Mouse (Mus musculus) left cerebral cortex, adult 2 months (tissue): Measurements from ENCODE around the gene Drd4. TPM values are rescaled to one million over a fixed set of nuclear protein-coding genes. Genes with fewer than 3 reads are reported as not detected.

Experiments
- DNase-seq, 2 experiments: peaks; one replicate each; pipeline ENCODE4 v3.0.0; 2021 to 2022; ENCODE audit warnings: low spot score in 2 of 2, mixed read lengths in 1 of 2; ENCODE audit errors: extremely low spot score in 1 of 2
- H3K27ac ChIP-seq: fragments of 200-600 bp; 2 replicates; pipeline ENCODE4 v1.8.1; 2022
- H3K4me3 ChIP-seq: fragments of 200-600 bp; 2 replicates; pipeline ENCODE4 v1.8.1; 2022
- CTCF ChIP-seq: fragments of 200-600 bp; IDR thresholded peaks from 2 replicates; pipeline ENCODE4 v1.8.1; 2022; ENCODE audit warnings: antibody characterized with exemption, mild to moderate bottlenecking, moderate library complexity
- intact Hi-C: fragments of 180-260 bp; cut with DNase I; formaldehyde crosslinking; loops from one replicate; pipeline ENCODE4 v1.15.1; 2025
- total RNA-seq, 2 experiments: library from RNA; stranded (reverse); gene quantifications; 2 replicates each; pipeline ENCODE4 v1.2.3; 2021

Gene Drd4
- total RNA-seq, 2 experiments from 2014 or later: 0.27 to 0.44 TPM

- TF ChIP-seq CTCF: no peak
- no peak overlapping the region for H3K4me3 ChIP-seq
- intact Hi-C loops: no loop called here
- no peak overlapping the region for H3K27ac ChIP-seq
- DNase-seq: no peak
Observed at GRCm38 (mm10) chr7:141270631-141271030, 21.2 kb upstream of the Drd4 start.

DNA sequence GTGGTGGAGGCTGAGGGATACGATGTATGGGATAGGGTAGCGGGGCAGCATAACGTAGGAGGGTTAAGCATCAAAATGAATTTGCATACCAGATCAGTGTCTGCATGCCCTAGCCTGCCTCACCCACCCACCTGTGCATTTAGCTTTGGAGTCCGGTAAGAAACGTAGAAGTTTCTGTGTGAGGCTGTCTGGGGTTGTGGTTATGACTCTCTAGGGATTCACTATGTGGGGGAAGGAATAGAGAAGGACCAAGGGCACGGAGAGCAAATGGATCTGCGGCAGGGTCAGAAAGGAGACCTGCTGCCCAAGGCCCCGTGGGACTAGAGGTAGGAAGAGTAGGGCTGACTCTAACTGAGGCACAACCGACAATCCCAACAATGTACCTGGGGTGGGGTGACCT is 16.4 kb upstream of the Drd4 start:
- TF ChIP-seq CTCF: no peak
- no peak overlapping the region for H3K27ac ChIP-seq
- DNase-seq: no peak
- intact Hi-C loops: no loop called here
- no peak overlapping the region for H3K4me3 ChIP-seq

DNA sequence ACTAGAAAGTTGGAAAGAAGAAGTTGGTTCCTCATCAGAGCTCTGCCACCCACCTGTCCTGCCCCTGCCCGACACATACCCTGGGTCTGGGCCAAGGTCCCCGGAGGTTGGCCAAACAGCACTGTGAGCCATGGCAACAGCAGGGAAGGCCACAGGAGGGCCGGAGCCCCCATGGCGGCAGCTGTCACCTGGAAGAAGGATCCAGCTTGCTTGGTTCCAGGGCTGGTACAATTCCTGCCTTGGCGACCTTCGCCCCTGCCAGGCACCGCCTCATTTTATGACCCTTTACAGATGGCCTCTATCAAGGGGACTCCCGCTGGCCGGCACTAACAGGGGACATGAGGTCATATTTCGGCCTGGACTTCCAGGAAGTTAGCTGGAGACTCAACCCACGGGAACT is 15.3 kb upstream of the Drd4 start, which contains the start of gene Cdhr5:
TSS of gene Cdhr5 (minus strand) at position 241 of the 400 bp plus-strand sequence.
- DNase-seq: no peak
- no peak for TF ChIP-seq CTCF
- Histone ChIP-seq H3K4me3 (no peak within 1 kb of the TSS), H3K27ac (no peak within 1 kb of the TSS)
- intact Hi-C loops: no loop called here

GRCm38 (mm10) chr7:141277701-141278678 is 13.8 kb upstream of the Drd4 start:
- no peak overlapping the region for H3K4me3 ChIP-seq
- H3K27ac ChIP-seq: no peak overlapping the region
- no peak for TF ChIP-seq CTCF

DNA sequence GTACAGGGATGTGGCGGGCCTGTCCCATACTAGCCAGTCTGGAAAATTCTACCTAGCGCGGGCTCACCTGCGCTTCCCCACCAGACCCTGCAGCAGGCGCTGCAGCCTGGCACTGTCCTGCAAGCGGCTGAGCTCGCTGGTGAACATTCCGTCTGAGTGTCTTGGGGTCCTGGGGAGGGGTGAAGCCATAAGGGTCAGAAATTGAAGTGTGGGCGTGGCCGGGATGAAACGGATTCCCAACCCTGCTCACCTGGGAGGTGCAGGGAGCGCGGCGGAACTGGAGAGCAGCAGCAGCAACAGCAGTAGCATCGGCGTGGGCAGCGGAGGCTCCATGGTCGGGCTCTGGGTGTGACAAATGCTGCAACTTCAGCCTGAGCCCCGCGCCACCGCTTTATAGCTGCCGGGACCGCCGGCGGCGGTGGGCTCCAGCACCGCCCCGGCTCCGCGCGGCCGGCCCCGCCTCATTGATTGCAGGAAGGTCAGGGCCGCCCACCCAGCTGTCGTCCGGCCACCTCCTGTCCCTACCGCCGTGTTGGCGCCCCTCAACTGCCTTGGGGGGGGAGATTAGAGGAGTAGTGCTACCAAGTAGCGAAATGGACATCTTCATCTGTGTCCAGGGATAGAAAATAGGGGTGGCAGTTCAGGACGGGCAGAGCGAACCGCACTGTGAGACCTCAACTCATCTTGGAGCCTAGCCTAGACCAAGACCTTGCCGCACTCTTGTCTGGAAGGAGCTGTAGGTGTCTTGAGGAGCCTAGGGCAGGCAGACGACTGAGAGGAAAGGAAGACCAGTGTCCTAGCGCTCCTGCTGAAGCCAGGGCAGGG is 12.8 kb upstream of the Drd4 start, which contains the start of gene Sct:
TSS of gene Sct (minus strand) at position 368 of the 825 bp plus-strand sequence.
- Histone ChIP-seq H3K4me3 (peak within 1 kb of the TSS; percentile 48), H3K27ac (no peak within 1 kb of the TSS)
- peak; percentile 46 for TF ChIP-seq CTCF
- intact Hi-C loops: no loop called here
- no peak for DNase-seq

More at GRCm38 (mm10) chr7:141277701-141278678, 13.8 kb upstream of the Drd4 start:
- DNase-seq: no peak
- intact Hi-C loops: no loop called here

DNA sequence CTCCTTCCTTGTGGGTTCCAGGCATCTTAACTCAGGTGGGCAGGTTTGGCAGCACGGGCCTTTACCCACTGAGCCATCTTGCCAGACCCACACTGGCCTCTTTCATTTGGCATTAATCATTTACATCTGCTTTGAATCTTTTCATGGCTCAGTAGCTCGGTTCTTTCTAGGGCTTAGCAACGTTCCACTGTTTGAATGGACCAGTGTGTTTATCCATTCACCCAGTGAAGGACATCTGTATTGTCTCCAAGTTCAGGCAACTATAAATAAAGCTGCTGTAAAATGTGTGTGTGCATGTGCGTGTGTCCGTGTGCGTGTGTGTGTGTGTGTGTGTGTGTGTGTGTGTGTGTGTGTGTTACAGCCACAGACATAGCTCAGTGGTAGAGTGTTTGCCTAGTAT is 10.4 kb upstream of the Drd4 start:
- intact Hi-C loops: loop anchor here (5.0 kb wide), 1 partner anchor 81 kb away; no protein-coding TSS in a partner anchor
- DNase-seq: no peak

GRCm38 (mm10) chr7:141282756-141283155 is 9.1 kb upstream of the Drd4 start:
- Histone ChIP-seq H3K27ac (no peak overlapping the region), H3K4me3 (no peak overlapping the region)
- no peak for TF ChIP-seq CTCF
- DNase-seq: no peak
- intact Hi-C loops: loop anchor here (5.0 kb wide), 1 partner anchor 80 kb away; no protein-coding TSS in a partner anchor

More for the DNA sequence above, 10.4 kb upstream of the Drd4 start:
- H3K27ac ChIP-seq: no peak overlapping the region
- H3K4me3 ChIP-seq: no peak overlapping the region
- TF ChIP-seq CTCF: no peak

GRCm38 (mm10) chr7:141288042-141288441 is 3.8 kb upstream of the Drd4 start:
- H3K27ac ChIP-seq: no peak overlapping the region
- no peak for TF ChIP-seq CTCF
- DNase-seq: no peak
- H3K4me3 ChIP-seq: no peak overlapping the region
- intact Hi-C loops: no loop called here

GRCm38 (mm10) chr7:141292583-141293388 is 980 bp downstream of the Drd4 start:
- DNase-seq: no peak
- TF ChIP-seq CTCF: no peak

DNA sequence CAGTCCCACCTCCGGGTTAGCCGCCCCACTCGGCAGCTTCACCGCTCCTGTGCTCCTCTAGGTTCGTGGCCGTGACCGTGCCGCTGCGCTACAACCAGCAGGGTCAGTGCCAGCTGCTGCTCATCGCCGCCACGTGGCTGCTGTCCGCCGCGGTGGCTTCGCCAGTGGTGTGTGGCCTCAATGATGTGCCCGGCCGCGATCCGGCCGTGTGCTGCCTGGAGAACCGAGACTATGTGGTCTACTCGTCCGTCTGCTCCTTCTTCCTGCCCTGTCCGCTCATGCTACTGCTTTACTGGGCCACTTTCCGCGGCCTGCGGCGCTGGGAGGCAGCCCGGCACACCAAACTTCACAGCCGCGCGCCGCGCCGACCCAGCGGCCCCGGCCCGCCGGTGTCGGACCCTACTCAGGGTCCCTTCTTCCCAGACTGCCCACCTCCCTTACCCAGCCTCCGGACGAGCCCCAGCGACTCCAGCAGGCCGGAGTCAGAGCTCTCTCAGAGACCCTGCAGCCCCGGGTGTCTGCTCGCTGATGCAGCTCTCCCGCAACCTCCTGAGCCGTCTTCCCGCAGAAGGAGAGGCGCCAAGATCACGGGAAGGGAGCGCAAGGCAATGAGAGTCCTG is 2.2 kb downstream of the Drd4 start:
- no peak; the same call in 1 of the 2 replicates for TF ChIP-seq CTCF
- H3K4me3 ChIP-seq: peak overlapping the region; percentile 33
- no peak overlapping the region for H3K27ac ChIP-seq
- intact Hi-C loops: no loop called here
- DNase-seq: peak in 1 of 2 experiments; percentile 19

More at GRCm38 (mm10) chr7:141292583-141293388, 980 bp downstream of the Drd4 start:
- no peak overlapping the region for H3K4me3 ChIP-seq
- no peak overlapping the region for H3K27ac ChIP-seq
- intact Hi-C loops: no loop called here
